Mouse (Mus musculus) adrenal gland, adult 18-20 months (tissue): ENCODE results near the gene Slc27a2. TPM values are rescaled to one million over a fixed set of nuclear protein-coding genes. Genes with fewer than 3 reads are reported as not detected.
"Not testable (repeated sequence)": the region's sequence is repeated elsewhere in the genome, so short reads cannot be mapped to it uniquely, and the experiment has no call there.

Experiments
- DNase-seq, 2 experiments: peaks; one replicate each; pipeline ENCODE4 v3.0.0; 2021 to 2022; ENCODE audit warnings: low spot score in 2 of 2
- total RNA-seq, 2 experiments: library from RNA; stranded (reverse); gene quantifications; 1 replicate in 1 of 2; 2 replicates in 1 of 2; pipeline ENCODE4 v1.2.3; 2021

Gene Slc27a2
- total RNA-seq, 2 experiments from 2014 or later: 20.9 to 24.6 TPM

DNA sequence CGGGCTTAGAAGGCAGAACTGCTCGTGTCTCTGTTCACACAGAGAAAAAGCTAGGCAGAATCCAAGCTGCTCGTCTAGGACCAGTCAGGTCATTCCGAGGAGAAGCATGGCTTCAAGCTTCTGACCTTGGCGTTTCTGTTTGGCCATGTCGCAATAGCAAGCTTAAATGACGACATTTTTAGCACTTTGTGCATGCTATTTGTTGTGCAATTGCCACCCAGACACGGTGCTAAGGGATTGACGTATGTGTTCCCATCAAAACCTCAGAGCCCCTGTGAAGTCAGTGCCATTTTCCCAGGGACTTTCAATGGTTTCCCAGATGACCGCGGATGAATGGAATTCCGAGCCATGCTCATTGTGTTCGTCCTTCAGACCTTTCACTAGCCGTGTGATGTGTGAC lies 48.3 kb downstream of the Slc27a2 start:
- no peak for DNase-seq

DNA sequence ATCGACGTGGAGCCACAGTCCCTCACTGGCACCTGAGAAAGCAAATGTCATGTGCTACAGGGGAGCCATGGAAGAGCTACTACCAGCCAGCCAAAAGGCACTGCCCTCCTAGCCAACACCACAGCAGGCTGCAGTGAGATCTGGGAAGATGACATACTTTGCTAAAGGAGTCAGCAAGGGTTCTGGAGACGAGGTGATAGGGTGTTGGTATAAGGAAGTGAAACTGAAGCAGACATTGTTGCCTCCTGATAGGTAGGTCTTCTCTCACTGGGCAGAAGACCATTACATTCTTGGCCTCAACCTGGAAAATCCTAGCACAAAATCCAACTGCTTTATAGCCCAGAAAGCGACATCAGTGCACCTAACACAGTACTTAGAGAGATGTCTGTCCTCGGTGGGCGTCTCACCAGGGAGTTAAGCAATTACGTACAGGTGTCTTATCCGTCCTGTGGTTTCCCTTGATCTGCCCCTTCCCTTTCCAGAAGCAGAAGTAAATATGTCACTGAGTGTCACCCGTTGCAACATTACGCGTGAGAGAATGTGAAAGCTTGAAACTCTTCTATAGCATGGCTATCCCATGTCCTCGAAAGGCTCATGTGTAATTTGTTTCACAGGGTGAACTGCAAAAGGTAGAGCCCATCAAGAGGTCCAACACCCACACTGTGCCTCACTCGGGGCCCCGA lies 49.9 kb downstream of the Slc27a2 start:
- DNase-seq: no peak

DNA sequence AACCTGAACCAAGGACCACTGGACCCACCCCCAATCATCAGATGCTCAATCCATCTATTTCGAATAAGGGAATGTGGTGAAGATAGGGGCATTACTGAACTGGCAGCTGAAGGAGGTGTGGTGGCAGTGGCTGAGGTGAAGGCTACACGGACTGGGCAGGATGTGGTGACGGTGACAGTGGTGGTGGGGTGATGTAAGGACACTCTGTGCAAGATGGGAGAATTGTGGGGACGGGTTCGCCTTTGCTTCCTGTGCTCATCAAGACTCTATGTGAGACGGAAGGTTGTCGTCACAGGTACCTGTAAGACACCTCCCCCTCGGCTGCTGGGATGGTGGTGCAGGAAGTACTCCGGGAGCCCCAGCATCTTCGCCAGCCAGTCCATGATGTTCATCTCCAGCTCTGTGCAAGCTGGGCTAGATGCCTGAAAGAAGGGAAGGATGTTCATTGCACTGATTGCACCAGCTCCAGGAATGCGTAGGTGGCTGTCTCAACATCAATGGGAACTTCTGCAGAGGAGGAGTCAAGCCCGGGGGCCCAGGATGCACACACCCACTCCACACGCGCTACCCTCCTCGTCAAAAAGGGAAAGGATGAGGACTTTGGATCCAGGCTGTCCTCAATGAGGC lies 54.0 kb downstream of the Slc27a2 start:
- DNase-seq: no peak

DNA sequence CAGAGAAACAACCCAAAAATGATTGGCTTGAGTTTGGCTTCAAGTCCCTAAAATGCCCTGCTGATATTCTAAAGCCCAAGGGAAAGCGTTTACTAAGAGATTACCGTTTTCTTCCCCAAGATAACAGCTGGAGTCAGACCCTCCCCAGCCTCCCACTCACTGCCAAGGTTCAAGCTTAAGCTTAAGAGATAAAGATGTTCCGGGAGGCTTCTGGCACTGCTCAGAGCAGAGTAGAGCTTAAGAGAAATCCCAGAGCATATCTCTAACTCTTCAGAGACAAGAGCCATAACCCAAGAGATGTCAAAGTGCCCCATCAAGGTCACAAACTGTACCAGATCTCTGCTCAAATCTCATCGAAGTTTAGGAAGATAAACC lies 54.5 kb downstream of the Slc27a2 start:
- DNase-seq: no peak

DNA sequence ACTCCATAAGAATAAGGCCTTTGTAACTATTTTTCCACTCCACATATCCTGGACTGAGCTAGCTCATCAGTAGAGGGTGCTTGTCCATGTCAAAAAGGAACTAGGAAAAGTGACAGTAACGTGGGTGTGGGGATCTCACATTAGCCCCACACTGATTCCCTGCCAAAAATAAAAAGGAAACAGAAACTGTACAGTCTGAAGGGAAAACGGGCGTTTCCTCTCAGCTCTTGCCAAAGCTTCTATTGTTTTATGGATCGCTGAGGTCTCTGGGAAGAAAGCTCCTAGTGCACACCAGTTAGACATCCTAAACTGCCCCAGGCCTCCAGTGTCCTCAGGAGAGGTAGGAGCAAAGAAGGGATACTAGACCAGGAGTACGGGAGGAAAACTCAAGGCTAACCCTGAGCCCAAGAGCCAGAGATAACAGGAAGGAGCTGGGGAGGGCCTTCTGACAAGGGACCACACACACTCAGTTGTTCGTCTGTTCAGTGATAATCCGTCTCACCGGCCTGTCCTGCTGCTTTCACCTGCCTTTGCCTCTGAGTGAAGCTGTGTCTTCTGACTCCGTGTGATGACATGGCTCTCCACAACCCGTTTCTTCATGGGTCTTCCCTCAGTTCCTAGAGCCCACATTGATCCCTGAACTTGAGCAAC lies 55.5 kb downstream of the Slc27a2 start:
- DNase-seq: no peak

DNA sequence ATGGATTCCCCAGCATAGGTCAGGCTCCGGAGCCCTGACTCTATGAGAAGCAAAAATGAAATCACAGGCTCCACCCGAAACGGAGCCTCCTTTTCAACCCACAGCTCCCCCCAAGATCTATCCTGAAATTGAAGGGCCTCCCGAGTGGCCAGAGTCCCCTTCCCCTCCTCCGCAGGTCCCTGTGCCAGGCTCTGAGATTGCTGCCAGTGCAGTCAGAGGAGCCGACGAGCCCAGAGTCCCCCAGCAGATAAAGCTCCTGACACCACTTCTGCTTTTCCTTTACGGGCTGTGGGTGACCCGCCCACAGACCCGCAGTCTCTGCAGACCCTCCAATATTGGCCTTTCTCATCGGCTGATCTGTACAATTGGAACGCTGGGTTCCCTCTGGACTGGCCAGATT lies 57.4 kb downstream of the Slc27a2 start:
- not testable (repeated sequence) for DNase-seq

DNA sequence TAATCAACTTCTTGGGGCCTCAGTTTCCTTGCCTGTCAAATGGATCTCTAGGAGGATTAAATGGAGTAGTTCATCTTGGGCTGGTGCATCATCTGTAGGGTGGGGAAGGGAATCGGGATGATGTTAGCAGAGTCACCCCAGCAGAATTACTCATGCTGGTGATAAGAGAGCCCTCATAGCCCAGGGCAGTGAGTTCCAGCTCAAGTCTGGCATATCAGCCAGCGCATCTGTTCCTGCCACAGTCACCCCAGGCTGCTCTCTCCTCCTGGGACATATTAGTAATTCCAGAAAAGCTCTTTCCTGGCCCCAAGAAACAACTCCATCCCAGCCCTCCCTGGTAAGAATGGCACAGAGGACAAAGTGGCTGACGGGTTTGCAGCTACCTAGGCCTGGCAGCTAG lies 63.1 kb downstream of the Slc27a2 start:
- no peak for DNase-seq

DNA sequence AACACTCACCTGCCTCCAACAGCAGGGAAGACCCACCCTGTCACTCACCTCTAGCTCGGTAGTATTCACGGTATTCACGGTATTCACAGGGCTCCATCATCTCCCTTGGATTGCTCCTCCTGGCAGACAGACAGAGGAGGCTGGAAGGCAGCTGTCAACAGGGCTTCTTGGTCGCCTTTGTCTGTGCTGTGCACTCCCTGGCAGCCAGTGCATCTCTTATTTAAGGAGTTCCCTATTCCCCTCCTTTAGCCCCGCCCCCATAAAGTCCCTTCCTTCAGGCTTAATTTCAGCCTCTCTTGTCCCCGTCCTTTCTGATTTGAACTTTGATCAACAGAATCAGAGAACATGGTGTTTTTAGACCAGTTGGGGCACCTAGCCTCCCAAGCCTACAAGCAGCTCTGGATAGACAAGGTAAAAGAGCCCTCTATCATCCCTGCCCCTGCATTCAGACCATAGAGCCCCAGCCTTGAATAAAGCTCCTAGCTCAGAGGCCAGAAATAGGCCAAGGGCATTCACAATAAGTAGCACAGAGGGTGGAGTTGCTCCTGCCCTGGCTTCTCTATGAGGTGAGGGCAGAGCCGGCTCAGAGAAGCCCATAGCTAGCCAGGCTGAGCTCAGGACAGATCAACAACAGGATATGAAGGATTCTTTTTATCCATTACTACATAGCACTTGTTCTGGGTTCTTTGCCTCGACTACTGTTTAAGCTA lies 66.4 kb downstream of the Slc27a2 start:
- peak in 1 of 2 experiments; percentile 27 for DNase-seq

DNA sequence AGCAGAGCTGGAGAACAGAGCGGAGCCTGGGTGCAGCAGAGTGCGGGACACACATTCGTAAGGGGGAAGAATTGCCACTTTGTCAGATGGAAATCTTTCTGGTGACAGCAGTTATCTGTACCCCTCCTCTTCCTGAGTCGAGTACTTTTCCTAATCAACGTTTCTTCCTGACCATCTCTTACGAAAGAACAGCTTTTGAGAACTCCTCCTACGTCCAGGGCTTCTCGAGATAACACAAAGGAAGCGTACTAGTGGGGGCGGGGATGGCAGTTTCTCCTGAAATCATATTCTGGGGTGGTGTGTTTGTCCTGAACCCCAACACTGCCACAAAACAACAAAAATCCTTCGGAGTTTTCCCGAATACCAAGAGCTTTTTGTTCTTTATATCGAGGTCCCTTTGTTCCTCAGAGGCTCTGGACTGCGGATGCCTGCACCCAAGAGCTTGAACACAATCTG lies 67.1 kb downstream of the Slc27a2 start, which contains the start of gene Hdc:
Hdc (minus strand) TSS at position 51 of the 456 bp plus-strand sequence.
- DNase-seq: no peak

DNA sequence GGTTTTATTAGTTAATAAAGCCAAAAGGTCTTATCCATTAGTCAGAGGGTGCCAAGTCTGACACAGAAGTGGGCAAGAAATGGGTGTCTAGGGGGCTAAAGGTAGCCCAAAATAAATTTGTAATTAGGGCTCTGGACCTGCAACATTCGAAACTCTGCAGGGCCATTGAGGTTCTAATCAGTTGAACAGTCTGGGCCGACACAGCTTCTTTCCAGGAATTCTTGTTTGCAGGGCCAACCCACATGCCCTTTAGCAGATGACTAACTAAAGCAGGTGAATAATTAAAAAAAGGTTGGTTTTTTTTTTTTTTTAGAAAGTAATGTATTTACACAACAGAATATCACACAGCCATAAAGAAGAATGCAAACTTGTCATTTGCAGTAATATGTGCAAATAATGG lies 70.2 kb downstream of the Slc27a2 start:
- DNase-seq: no peak

DNA sequence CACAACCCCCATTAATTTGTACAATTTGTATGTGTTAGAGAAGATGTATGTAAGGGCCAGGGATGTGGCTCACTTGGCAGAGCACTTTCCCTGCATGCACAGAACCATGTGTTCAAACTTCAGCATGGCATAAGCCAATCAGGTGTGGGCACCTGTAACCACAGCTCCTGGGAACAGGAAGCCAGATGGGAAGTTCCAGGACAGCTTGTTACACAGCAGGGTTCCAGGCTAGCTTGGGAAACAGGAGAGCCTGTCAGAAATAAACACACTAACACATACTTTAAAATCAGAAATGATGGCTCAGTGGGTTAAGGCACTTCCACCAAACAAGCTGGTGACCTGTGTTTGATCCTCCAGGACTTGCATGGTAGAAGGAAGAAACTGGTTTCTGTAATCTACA lies 70.9 kb downstream of the Slc27a2 start:
- no peak for DNase-seq

DNA sequence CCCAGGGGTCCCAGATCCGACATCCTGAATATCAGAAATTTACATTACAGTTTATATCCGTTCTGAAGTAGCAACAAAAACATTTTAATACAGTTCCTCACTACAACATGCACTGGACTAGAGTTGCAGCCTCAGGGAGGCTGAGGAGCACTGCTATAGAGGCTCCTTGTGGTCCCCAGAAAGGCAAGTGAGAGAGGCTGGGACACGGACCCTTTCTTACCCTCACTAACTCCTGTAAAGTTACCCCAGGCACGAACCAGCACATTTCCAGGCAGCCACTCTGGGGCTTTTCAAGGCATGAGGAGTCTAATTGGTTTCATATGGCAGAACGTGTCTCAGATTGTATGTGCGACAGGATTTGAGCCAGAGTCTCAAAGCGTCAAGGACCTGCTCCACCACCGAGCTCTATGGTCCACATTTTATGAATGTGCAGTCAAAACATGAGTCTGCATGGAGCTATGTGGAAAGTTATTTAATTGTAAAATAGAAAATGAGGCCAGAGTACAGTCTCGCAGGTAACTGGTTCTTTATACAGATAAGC lies 76.3 kb downstream of the Slc27a2 start:
- no peak for DNase-seq

DNA sequence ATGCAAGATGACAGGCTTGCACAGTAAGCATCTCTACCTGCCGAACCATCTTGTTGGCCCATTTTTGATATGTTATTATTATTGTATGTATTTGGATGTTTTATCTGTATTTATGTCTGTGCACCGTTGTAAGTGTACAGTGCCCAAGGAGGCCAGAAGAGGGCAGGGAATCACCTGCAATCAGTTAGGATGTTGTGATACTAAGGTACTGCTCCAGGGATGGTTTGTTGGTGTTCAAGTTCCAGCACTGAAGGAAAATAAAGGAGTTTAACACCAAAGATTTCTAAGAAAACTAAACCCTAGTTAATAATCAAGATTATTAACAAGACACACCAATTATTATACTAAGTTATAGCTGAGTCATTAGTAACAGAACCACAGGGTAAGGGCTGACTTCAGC lies 81.0 kb downstream of the Slc27a2 start:
- no peak for DNase-seq

DNA sequence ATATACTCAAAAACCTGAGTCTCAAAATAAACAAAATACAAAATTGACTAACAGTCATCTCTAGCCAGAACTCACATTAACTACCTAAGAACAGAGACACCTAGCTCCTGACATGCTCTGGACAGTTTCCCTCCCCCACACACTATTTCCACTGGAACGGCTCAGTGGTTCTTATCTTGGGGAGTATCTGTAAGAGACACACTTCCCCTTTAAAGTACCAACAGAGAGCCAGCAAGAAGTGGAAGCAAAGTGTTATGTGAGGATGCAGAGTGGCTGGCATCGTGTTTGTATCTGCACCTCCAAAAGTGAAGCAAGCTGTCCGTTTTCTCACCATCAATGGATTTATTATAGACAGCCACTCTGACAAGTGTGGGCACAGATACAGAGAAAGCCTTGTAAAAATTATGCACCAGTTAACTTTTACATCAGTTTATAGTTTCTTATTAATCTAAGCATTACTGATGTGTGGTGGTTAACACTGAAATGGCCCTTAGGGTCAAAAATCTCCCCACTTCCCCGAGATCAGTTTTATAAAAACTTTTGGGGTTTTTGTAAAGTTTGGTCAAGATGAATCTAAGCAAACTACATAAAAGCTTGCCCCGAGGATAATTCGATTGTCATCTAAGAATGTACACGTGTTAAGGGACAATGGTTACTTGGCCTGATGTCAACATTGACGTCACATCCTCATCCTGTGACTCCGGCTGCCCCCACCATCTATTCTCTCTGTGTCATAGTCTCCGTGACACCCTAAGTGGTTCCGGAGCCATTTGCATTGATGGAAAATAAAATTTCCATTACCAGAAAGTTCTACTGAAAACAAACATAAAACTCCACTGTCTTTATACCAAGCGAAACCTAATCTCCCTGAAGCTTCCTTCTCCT lies 84.0 kb downstream of the Slc27a2 start:
- DNase-seq: no peak

Other genes with a start within 250 kb of the Slc27a2 start
- gene Atp8b4, start 51.7 kb upstream of the Slc27a2 start, total RNA-seq: 1 to 10 TPM; 1.5 to 3.0 TPM
- 10 to 100 TPM; 11.0 to 51.9 TPM for gene Hdc, start 66.9 kb downstream of the Slc27a2 start, total RNA-seq
- gene Gabpb1, start 123.9 kb downstream of the Slc27a2 start, total RNA-seq: 10 to 100 TPM; 12.9 to 23.8 TPM
- gene Usp8, start 154.9 kb downstream of the Slc27a2 start, total RNA-seq: 10 to 100 TPM; 67.4 to 77.4 TPM
- gene Usp50, start 231.1 kb downstream of the Slc27a2 start, total RNA-seq: not detected